Mouse (Mus musculus): ENCODE measurements at regions not wholly inside any gene's neighbourhood (a gene's known extent, or its start where the extent isn't known, plus 50 kb on each side); places are given as distances from the start of the nearest gene placed in this dataset.

GRCm38 (mm10) chr16:63369868-63370267 is 494.1 kb downstream of the Epha3 start:
- DNase-seq: no peak

GRCm38 (mm10) chr16:63371275-63371674 is 492.7 kb downstream of the Epha3 start:
- DNase-seq: no peak

- DNase-seq: no peak
Measured at GRCm38 (mm10) chr16:63404976-63405375, 459.0 kb downstream of the Epha3 start.

DNA sequence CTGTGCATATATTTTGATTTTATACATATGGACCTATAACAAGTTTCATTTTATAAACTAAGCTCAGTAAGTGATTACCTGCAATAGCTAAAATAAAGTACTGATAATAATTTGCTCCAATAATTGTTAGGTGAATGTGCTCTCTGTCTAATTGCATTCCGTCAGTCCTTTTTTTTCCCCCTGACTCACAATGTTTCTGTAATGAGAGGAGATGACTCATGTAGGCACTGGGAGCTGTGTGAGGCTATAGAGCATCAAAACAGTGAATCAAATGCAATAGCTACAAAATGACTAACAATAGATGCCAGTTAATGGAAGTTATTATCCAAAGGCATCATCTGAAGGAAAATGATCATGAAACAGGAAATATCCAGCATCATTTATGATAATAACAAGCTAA is 451.3 kb downstream of the Epha3 start:
- DNase-seq: no peak

DNA sequence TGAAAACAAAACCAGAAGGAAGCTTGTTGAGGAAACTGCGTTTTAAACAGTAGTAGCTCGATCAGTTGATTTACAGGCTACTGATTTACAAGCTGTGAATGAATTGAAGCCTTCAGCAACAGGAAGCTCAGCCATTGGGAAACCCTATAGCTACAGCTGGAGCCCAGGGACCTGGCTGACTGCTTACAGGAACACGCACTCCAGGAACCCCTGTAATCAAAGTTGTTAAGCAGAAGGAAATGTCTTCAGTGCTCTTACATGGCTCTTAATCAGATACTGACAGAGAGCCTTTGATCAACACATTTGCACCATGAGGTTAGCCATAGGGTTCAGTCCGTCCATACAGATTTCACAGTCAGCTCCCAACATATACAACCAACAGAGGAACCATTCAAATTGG is 411.7 kb downstream of the Epha3 start:
- DNase-seq: no peak

DNA sequence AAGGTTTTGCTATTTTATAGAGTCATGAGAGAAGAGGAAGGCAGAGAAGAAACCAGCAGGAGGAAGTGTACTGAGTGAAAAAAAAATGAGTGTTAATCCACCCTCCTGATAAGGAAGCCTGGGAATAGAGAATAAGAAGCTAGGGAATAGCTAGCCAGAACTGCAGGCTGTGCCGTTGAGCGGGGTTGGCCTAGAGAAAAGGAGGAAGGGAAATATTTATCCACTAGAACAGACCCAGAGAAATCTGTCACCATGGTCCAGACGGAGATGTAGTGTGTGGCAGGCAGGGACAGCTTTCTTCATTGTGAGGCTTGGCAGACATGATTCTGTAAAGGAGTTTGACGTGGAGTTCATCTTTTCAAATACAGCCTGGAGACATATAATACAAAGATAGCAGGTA is 397.4 kb downstream of the Epha3 start:
- DNase-seq: no peak

GRCm38 (mm10) chr16:63468851-63469250 is 395.1 kb downstream of the Epha3 start:
- no peak for DNase-seq

All from right cerebral cortex, postnatal 25 days (tissue).